Mouse (Mus musculus) MEL (cell line): ENCODE results near the gene Usf2. TPM values are rescaled to one million over a fixed set of nuclear protein-coding genes. Genes with fewer than 3 reads are reported as not detected.
"Not testable (repeated sequence)": the region's sequence is repeated elsewhere in the genome, so short reads cannot be mapped to it uniquely, and the experiment has no call there.

Source experiments
- DNase-seq: peaks from one replicate; pipeline ENCODE4 v3.0.0; 2011; ENCODE audit warnings: low read depth, low spot score
- H3K27ac ChIP-seq: 2 replicates; pipeline ENCODE4 v1.5.1; 2012; ENCODE audit warnings: low read depth, mild to moderate bottlenecking, control low read depth, low read length, moderate library complexity; ENCODE audit not compliant: control insufficient read depth
- H3K27me3 ChIP-seq, 2 experiments: fragments of 150-350 bp in 1 of 2; sonication (generic) in 1 of 2; 2 replicates each; pipeline ENCODE4 v1.6.1; 2012; ENCODE audit warnings: low read length in 2 of 2, mild to moderate bottlenecking in 2 of 2, improper control_type of control experiment in 1 of 2, moderate library complexity in 1 of 2; ENCODE audit not compliant: insufficient read depth in 2 of 2, control insufficient read depth in 1 of 2
- H3K36me3 ChIP-seq, 2 experiments: 2 replicates each; pipeline ENCODE4 v1.6.1; 2012 to 2014; ENCODE audit warnings: low read length in 2 of 2, improper control_type of control experiment in 1 of 2, inconsistent platforms in 1 of 2, mild to moderate bottlenecking in 1 of 2; ENCODE audit not compliant: insufficient read depth in 2 of 2, control insufficient read depth in 1 of 2
- H3K4me1 ChIP-seq, 2 experiments: fragments of 150-350 bp in 1 of 2; sonication (generic) in 1 of 2; 2 replicates each; pipeline ENCODE4 v1.6.1; 2012; ENCODE audit warnings: low read length in 2 of 2, improper control_type of control experiment in 1 of 2, mild to moderate bottlenecking in 1 of 2; ENCODE audit not compliant: insufficient read depth in 2 of 2, control insufficient read depth in 1 of 2
- H3K4me3 ChIP-seq, 2 experiments: fragments of 150-350 bp in 1 of 2; sonication (generic) in 1 of 2; 2 replicates each; pipeline ENCODE4 v1.5.1; 2012; ENCODE audit warnings: low read depth in 2 of 2, low read length in 2 of 2, mild to moderate bottlenecking in 2 of 2, moderate library complexity in 2 of 2, control low read depth in 1 of 2, improper control_type of control experiment in 1 of 2; ENCODE audit not compliant: control insufficient read depth in 1 of 2, insufficient read depth in 1 of 2
- H3K79me2 ChIP-seq: 2 replicates; pipeline ENCODE4 v1.6.1; 2012; ENCODE audit warnings: mild to moderate bottlenecking, low read length, moderate library complexity; ENCODE audit not compliant: control insufficient read depth, poor library complexity, insufficient read depth
- H3K9ac ChIP-seq: 2 replicates; pipeline ENCODE4 v1.6.1; 2012; ENCODE audit warnings: low read depth, mild to moderate bottlenecking, control low read depth, low read length, moderate library complexity; ENCODE audit not compliant: control insufficient read depth, poor library complexity, severe bottlenecking
- H3K9me3 ChIP-seq: fragments of 150-350 bp; sonication (generic); replicated peaks from 2 replicates; pipeline ENCODE4 v1.6.1; 2012; ENCODE audit warnings: mild to moderate bottlenecking, low read length, improper control_type of control experiment, moderate library complexity; ENCODE audit not compliant: insufficient read depth
- BHLHE40 ChIP-seq: IDR thresholded peaks from 2 replicates; pipeline ENCODE4 v1.6.1; 2012; ENCODE audit warnings: low read depth, mild to moderate bottlenecking, inconsistent platforms, low read length, improper control_type of control experiment, borderline replicate concordance
- EP300 ChIP-seq, 2 experiments: IDR thresholded peaks; 2 replicates each; pipeline ENCODE4 v1.6.1; 2011; ENCODE audit warnings: improper control_type of control experiment in 2 of 2, low read length in 2 of 2, low read depth in 1 of 2, mild to moderate bottlenecking in 1 of 2
- GABPA ChIP-seq: IDR thresholded peaks from 2 replicates; pipeline ENCODE4 v1.6.1; 2012; ENCODE audit warnings: low read depth, mild to moderate bottlenecking, inconsistent platforms, low read length, improper control_type of control experiment, moderate library complexity
- JUND ChIP-seq: IDR thresholded peaks from 2 replicates; pipeline ENCODE4 v1.6.1; 2011; ENCODE audit warnings: low read depth, mild to moderate bottlenecking, improper control_type of control experiment, low read length
- KAT2A ChIP-seq: conservative IDR thresholded peaks from 2 replicates; pipeline ENCODE4 v1.6.1; 2012; ENCODE audit warnings: low read depth, low read length, improper control_type of control experiment, inconsistent platforms
- MAX ChIP-seq: IDR thresholded peaks from 2 replicates; pipeline ENCODE4 v1.6.1; 2011; ENCODE audit warnings: low read length, improper control_type of control experiment
- MXI1 ChIP-seq: IDR thresholded peaks from 2 replicates; pipeline ENCODE4 v1.6.1; 2011; ENCODE audit warnings: mild to moderate bottlenecking, low read depth, low read length, improper control_type of control experiment
- MYC ChIP-seq: IDR thresholded peaks from 2 replicates; pipeline ENCODE4 v1.6.1; 2011; ENCODE audit warnings: low read depth, mild to moderate bottlenecking, low read length, improper control_type of control experiment, moderate library complexity
- POLR2AphosphoS5 ChIP-seq: IDR thresholded peaks from 2 replicates; pipeline ENCODE4 v1.6.1; 2012; ENCODE audit warnings: low read depth, borderline replicate concordance, mild to moderate bottlenecking, inconsistent platforms, low read length, moderate library complexity, mixed read lengths
- SIN3A ChIP-seq: IDR thresholded peaks from 2 replicates; pipeline ENCODE4 v1.6.1; 2012; ENCODE audit warnings: low read length, improper control_type of control experiment, inconsistent platforms
- TAL1 ChIP-seq: IDR thresholded peaks from 2 replicates; pipeline ENCODE4 v1.6.1; 2012; ENCODE audit warnings: mild to moderate bottlenecking, inconsistent platforms, low read length, moderate library complexity, mixed read lengths
- TBP ChIP-seq: IDR thresholded peaks from 2 replicates; pipeline ENCODE4 v1.8.0; 2011; ENCODE audit warnings: low read depth, low read length, improper control_type of control experiment
- UBTF ChIP-seq: IDR thresholded peaks from 2 replicates; pipeline ENCODE4 v1.6.1; 2012; ENCODE audit warnings: low read depth, mild to moderate bottlenecking, inconsistent platforms, low read length, improper control_type of control experiment, moderate library complexity, borderline replicate concordance; ENCODE audit not compliant: insufficient read depth
- USF2 ChIP-seq, 2 experiments: IDR thresholded peaks; 2 replicates each; pipeline ENCODE4 v1.6.1; 2011 to 2012; ENCODE audit warnings: improper control_type of control experiment in 2 of 2, low read length in 2 of 2, borderline replicate concordance in 1 of 2, inconsistent platforms in 1 of 2, low read depth in 1 of 2, mild to moderate bottlenecking in 1 of 2; ENCODE audit not compliant: insufficient read depth in 1 of 2
- ZMIZ1 ChIP-seq: IDR thresholded peaks from 2 replicates; pipeline ENCODE4 v1.6.1; 2012; ENCODE audit warnings: low read depth, mild to moderate bottlenecking, inconsistent platforms, low read length, improper control_type of control experiment, moderate library complexity
- polyA plus RNA-seq, 2 experiments: library from polyadenylated mRNA; stranded (reverse) in 1 of 2; unstranded in 1 of 2; fragments of >175 nt in 1 of 2; fragments of >200 nt in 1 of 2; gene quantifications; 2 replicates each; pipeline versions ENCODE4 v1.2.1 to v1.2.4; 2012; ENCODE audit warnings: low replicate concordance in 2 of 2, low read depth in 1 of 2; ENCODE audit not compliant: insufficient read length in 2 of 2, insufficient read depth in 1 of 2, missing spikeins in 1 of 2
- total RNA-seq: library from RNA; depleted of rRNA; stranded (reverse); fragments of 300-350 nt; gene quantifications from 2 replicates; pipeline ENCODE4 v1.2.3, GENCODE M21; 2012

Gene Usf2
- total and polyA plus RNA-seq, 3 experiments = 43.0 to 144 TPM; not detected in 1

- not testable (repeated sequence) for H3K4me3 ChIP-seq, DNase-seq, H3K79me2 ChIP-seq, H3K36me3 ChIP-seq, H3K9me3 ChIP-seq, H3K9ac ChIP-seq, H3K27ac ChIP-seq, H3K4me1 ChIP-seq, H3K27me3 ChIP-seq
Measured at GRCm38 (mm10) chr7:30935422-30936099, 21.0 kb downstream of the Usf2 start.

DNA sequence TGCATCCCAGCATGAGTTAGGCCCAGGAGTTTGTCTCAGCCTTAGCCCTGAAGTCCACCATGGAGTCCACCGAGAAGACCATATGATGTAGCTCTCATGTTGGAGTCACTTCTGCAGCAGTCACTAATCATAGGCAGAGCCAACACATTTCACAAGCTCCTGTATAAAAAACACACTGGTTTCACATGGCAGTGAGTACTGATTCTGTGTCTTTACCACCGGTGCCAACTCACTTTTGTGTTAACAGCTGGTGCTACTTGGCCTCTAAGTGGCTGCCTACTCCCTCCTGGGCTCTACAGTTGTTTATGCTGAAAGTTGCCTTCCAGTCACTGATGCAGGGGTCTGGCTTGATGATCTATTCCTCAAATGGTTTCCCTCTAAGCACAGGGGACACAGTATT, 32.0 kb downstream of the Usf2 start, which contains the start of gene Hamp2:
Gene Hamp2, minus strand, starts transcription at position 101 of the 400 bp plus-strand sequence.
- H3K9me3 ChIP-seq, DNase-seq, H3K79me2 ChIP-seq, H3K27ac ChIP-seq, H3K4me1 ChIP-seq, H3K4me3 ChIP-seq, H3K9ac ChIP-seq, H3K27me3 ChIP-seq, H3K36me3 ChIP-seq: not testable (repeated sequence)

GRCm38 (mm10) chr7:30924071-30924470, 32.5 kb downstream of the Usf2 start:
- Histone ChIP-seq H3K27ac (no peak overlapping the region), H3K9ac (no peak overlapping the region), H3K79me2 (no peaks in the 10 kb centered on the region), H3K9me3 (no peaks in the 10 kb centered on the region), H3K36me3 (no peaks in the 10 kb centered on the region), H3K4me3 (no peak overlapping the region), H3K4me1 (no peaks in the 10 kb centered on the region), H3K27me3 (peaks cover 5 to 7% of the 10 kb centered on the region in 2 experiments)
- no peak for DNase-seq
- TF ChIP-seq SIN3A (no peak), ZMIZ1 (no peak), GABPA (no peak), JUND (no peak), MAX (no peak), UBTF (no peak), USF2 (IDR thresholded peaks at IDR 0.05; ENCODE audit: borderline replicate concordance in 1 of 2, insufficient read depth in 1 of 2, low read depth in 1 of 2, low read length in 2 of 2) (no peak), POLR2AphosphoS5 (no peak), TBP (no peak), EP300 (IDR thresholded peaks at IDR 0.05; ENCODE audit: low read depth in 1 of 2, low read length in 2 of 2) (no peak), MYC (no peak), BHLHE40 (no peak), TAL1 (no peak), KAT2A (no peak), MXI1 (no peak)

DNA sequence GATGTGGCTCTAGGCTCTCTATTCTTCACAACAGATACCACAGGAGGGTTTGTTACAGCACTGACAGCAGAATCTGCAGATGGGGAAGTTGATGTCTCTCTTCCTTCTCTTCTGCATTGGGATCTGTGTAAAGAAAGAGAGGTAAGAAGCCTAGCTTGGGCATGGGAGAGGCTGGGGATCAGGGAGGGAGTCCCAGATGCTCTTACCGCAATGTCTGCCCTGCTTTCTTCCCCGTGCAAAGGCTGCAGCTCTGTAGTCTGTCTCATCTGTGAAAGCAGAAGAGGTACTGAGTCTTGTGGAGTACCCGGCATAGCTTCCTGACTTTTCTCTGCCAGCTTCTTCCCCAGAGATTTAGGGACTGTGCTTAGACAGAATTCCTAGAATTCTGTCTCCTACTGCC, 34.1 kb downstream of the Usf2 start:
- DNase-seq, H3K4me3 ChIP-seq, H3K36me3 ChIP-seq, H3K27ac ChIP-seq, H3K9me3 ChIP-seq, H3K4me1 ChIP-seq, H3K79me2 ChIP-seq, H3K9ac ChIP-seq, H3K27me3 ChIP-seq: not testable (repeated sequence)
